Mouse (Mus musculus): ENCODE data around the gene Grk3.
A peak's percentile ranks its signal among the peaks of the same experiment; 100 is the strongest.

The Grk3 gene

DNA sequence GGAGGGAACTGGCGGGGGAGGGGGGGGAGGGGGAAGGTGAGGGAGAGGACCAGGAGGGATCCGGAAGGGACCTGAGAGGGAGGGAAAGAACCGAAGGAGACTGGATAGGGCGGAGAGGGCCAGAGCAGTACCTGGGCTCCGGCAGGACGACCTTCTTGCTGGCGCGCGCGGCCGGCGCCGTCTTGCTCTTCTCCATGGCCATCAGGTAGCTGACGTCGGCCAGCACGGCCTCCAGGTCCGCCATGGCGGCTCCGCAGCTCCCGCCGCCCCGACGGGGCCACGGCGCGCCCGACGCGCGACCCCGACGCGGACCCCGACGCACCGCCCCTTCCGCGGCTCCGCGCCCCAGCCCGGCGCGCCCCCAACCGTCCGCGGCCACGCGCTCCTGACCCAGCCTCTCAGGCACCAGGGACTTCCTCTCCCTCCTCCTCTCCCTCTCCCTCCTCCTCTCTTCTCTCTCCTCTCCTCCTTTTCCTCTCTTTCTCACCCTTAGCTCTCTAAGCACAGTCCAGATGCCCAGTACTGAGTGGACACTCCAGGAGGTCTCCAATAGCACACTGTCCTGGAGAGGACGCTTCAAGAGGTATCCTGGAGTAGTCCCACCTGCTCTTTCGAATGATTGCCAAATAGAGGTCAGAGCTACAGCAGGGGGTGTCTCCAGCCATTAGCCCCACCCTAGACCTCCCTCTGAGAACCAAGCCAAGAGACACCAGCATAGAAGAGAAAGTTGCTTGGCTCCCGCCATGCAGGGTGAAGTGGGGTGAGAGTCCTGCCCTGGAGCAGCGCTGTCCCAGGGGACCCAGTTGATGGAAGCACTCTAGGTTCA is at the start of gene Grk3:
Grk3 (minus strand) TSS at position 556 of the 826 bp plus-strand sequence.
- DNase-seq (ENCODE audit: low spot score), result peak; percentile 72

DNA sequence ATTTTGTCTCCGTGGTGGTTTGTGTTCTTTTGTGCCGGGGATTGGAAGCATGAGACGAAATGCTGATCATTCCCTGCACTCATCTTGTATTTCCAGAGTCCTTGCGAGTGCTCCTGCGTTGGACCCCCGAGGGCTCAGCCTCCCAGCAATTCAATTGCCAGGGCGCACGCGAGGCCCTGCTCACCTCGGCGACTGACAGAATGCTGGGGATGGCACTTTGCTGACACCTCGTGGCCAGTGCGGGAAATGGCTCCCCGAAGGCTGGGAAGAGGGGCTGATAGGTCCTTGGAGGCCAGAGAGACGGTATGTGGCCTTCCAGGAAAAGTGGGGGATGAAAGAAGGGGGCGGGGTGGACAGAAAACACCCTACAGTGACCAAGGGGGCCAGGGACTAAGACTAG is 38.7 kb upstream of the Grk3 start:
- DNase-seq (ENCODE audit: low spot score), result peak; percentile 88

DNA sequence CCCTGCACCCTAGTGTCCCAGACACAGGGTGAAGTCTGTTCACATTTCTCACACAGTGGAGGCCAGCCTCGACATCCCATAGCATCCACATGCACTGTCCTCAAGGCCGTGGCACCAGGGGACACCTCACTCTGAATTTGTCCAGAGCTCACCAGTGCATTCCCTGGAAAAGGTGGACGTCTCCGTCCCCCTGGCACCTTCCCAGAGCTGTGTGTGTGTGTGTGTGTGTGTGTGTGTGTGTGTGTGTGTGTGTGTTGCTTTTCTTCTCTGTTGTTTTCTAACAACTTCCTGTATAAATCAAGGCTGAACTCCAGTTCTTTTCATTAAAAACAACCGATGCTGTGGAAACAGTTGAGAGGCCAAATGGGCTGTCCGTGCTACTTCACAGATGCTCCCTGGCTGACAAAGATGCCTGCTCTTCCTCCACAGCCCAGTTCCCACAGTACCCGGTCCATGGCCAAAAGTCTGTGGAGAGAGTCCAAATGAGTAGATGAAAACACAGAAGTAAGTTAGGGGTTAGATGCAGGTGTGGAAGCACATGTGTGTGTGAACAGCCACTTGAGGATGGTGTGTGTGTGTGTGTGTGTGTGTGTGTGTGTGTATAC is 35.1 kb upstream of the Grk3 start:
- no peak for DNase-seq (ENCODE audit: low spot score)

DNA sequence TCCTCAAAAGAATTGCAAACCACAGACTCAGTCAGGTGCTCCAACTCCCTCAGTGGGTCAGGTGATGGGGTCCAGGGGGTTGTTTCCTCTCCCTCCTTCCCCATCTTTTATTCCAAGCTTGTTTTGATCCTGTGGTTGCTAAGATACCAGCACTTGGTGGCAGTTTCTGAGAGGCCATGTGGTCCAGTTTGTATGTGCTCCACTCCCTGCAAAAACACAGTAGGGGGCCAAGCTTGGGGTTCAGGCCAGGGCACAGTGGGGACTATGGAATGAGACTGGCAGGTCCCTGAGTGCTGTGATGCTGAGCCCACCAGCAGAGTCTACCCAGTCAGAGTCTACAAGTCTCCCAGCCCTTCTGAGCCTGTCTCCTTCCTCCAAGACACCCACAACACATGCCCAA is 34.3 kb upstream of the Grk3 start:
- no peak for DNase-seq (ENCODE audit: low spot score)

DNA sequence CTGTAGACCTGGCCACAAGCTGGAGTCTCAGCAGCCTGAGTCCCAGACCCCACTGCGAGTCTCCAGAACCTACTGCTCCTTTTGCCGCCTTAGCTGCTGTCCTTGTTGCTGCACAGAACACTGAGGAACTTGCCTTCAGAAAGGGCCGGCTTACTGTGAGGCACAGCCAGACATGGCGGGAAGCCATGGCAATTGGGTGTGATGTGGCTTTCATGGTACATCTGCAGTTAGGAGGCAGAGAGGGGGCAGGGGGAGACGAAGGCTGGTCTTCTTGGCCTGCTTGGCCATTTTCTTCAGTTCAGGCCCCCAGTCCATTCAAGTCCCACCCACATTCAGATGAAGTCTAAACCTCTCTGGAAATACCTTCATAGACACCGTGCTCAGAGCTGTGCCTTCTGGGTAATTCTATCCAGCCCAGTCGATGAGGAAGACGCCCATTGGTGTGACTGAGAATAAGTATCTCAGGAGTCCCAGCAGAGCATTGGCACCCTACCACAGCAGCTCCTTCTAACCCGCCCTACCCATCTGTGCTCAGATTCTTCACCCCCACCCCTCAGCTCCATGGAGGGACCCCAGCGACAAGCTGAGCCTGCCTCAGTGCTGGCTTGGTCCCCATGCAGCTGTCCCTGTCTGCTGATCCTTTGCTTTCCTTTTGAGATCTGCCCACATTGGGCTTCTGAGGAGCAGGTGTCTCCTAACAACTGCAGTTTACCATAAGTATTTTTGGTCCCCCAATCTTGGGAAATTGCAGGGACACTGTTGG is 30.1 kb upstream of the Grk3 start:
- no peak for DNase-seq (ENCODE audit: low spot score)

DNA sequence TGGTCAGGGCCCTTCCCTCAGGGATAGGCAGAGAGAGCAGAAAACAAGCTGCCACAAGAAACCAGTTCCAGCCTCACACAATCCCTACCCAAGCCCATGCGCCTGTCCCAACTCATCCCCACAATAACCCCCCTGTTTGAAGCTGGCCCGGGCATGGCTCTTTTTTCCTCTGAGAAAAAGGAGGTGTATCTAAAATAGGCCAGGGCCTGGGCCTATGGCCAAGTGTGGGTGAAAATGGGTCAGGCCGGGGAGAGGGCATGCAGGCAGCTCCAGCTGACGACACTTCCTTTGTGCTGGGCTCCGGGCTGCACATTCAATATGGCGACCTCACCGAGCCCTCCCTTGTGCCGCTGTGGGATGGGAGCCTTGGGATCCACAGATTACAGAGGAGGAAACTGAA is 27.9 kb upstream of the Grk3 start:
- DNase-seq (ENCODE audit: low spot score), result no peak

DNA sequence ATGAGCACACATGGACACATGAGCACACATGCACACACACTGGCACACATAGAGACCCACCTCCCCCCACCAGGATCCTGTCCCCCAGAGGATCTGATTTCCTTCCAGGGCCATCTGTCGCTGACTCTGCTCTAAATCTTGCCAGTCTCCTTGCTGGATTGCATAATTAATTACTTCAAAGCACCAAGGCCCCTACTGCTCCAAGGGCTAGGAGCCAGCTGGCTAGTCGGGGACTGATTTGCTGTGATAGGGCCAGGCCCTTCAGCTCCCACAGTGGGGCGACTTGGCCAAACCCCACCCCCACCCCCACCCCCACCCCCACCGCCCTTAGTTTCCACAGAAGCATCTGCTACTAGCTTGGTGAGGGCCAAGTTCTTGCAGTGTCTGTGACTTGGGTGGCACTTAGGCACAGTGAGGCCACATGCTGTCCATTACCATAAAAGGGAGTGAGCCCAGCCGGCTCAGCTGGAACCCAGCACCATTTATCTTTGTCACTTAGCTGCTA is 26.0 kb upstream of the Grk3 start:
- DNase-seq (ENCODE audit: low spot score), result peak; percentile 72

DNA sequence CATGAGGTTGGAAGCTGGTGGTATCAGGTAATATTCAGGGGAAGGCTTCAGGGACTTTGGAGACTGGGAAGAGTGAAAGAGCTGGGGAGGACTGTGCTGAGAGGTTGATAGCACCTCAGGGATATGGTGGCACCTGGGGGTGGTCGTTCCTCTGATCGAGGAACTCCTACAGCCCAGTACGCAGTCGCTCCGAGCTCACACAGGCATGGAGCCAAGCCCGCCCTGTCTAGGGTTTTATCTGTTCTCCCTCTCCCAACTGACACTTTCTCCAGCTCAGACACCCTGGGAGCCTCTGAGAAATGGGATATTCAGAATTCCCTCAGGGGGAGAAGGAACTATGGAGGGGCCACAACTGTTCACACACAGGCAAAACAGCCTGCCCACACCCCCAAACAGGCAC is 25.2 kb upstream of the Grk3 start:
- no peak for DNase-seq (ENCODE audit: low spot score)

DNA sequence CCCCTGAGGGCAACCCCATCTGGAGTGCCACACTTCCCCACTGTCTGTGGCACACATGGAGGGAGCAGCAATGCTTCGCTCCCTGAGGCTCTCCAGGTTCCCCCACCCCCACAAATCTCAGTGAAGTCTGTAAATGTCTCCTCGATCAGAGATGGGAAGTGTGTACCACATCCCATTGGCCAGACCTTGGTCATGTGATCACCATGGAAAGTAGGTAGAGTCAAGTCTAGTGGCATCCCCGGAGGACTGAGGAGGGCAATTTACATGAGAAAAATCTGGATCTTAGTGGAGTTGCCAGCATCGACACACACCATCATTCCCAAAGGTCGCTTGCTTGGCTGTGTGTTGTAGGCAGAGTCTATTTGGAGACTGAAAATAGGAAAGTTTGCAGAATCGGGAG is 23.0 kb upstream of the Grk3 start:
- DNase-seq (ENCODE audit: low spot score), result no peak

DNA sequence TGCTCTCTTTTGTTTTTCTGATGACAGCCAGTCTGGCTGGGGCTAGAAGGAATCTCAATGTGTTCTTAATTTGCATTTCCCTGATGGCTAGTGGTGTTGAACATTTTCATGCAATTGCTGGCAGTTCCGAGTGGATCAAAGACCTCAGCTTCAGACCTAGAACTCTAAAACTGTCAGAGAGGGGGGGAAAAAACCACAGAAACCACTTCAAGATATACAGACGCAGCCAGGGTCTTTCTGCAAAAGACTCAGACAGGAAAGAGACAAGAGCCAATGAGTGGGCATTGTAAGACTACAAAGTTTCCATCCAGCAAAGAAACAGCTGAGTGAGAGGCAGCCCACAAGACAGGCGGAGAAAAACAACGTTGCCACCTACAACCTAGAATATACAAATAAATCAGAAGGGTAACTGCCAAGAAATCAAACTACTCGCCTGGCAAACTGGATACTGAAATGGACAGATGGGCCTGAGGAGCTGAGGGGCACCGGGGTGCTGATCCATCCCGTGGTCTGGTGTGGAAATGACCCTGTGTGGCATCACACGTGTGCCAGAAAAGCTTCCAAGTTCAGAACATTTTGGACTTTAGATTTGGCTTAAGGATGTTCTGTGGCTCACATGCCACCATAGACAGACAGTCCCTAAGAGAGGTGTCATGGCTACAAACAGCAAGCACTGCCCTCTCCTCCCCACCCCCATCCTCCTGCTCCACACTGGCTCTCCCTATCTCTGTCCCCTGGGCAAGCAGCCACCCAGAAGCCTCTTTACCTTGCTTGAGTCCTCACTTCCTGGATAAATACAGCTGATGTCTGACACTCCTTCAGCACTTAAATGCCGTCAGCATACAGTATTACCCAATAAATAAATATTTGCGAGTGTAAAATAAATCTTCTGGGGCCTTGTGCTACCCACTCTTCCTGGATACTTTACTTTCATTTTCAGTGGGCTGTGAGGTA is 19.8 kb upstream of the Grk3 start:
- DNase-seq (ENCODE audit: low spot score), result no peak

DNA sequence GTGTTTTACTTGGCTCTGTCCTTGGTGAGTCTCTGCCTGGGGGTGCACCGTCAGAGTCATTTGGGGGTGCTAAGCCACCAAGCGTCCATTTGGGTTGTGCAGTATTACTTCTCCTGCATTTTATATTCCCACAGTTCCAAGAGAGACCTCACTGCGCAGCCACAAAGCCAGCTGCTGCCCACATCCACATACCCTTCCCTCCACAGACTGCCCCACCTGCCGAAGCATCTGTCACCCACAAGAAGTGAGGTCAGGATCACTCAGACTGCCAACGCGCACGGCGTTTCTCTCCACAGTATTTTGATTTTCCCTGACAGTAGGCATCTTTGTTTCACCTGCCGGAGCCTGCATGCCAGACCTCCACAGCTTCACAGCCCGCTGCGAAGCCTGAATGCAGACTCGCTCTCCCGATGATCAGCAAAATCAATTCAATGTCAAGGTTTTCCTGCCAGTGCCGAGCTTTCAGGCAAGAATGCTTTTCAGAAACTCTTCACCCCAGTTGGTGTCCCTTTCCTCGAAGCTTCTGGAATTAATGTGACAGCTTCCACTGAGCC is 15.7 kb upstream of the Grk3 start:
- DNase-seq (ENCODE audit: low spot score), result no peak

DNA sequence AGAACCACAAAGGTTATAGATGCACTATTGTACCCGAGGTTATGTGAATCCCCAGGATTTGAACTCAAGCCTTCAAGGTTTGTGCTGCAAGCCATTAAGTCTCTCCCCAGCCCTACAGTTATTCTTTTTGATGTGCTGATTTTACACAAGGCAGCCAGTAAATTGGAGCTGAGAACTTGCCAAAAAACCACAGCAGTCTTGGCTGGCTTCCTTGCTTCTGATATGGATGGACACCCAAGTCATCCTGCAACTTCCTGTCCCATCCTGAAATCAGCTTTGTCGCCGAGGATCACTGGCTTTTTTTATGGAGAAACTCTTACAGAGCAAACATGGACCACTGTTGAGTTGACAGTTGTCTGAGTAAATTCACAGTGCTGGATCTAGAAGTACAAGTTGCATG is 14.5 kb upstream of the Grk3 start:
- no peak for DNase-seq (ENCODE audit: low spot score)

DNA sequence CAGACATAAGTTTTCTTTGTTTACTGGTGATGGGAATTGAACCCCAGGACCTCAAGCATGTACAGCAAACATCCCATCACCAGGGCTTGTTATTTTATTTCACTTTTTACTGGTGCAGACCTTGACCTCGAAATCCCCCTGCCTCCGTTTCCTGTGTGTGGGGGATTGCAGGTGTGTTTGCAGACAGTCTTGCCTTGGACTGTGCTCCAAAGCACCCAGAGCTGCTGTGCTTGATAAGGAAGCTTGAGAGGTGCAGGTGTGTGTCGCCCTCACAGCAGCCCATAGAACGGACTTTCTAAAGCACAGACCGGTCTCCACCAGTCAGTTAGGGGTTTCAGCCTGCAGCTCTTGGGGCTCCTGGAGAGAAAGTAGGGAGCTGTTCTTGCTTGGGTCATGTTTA is 11.1 kb upstream of the Grk3 start:
- DNase-seq (ENCODE audit: low spot score), result no peak

DNA sequence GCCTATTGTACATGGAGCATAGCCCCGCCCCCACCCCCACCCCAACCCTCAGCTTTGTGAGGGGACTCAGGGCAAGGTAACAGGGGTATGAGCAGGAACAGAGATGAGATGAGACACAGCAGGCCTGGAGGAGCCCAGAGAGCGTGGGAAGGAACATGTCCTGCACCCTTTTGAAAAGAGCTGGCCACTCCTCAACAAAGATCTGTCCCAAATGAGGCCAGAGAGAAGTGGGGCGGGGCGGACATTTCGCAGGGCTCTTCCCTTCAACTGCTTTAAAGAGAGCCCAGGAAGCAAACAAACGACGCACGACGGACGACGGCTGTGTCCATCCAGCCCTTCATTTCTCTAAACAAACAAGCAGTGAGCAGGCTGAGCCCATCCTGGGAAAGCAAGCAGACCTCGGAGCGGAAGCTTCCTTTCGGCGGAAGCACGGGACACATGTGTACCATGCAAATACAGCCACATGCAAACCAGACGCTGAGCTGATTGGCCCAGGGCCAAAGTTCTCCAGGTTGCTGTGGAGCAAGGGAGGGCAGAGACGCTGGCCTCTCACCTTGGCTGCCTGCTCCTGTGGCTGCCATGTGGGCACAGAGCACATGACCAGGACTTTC is 8.7 kb upstream of the Grk3 start:
- DNase-seq (ENCODE audit: low spot score), result peak; percentile 35

DNA sequence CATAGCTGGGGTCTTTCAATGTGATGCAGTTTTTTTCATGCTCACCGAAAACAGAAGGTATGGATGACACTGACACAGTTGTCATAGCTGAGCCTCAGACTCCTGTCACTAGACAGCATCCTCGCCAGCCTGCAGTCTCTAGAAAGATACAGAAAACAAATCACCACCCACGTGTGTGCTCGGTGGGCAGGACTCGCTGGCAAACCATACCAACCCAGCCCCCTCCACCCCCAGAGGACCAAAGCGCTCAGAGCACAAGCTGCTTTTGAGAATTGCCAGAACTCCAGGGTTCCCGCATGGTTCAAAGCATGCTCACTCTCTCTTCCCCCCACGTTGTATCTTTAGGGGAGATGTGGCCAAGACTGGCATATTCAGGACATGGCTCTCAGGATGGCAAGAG is 2.6 kb upstream of the Grk3 start:
- DNase-seq (ENCODE audit: low spot score), result no peak

DNA sequence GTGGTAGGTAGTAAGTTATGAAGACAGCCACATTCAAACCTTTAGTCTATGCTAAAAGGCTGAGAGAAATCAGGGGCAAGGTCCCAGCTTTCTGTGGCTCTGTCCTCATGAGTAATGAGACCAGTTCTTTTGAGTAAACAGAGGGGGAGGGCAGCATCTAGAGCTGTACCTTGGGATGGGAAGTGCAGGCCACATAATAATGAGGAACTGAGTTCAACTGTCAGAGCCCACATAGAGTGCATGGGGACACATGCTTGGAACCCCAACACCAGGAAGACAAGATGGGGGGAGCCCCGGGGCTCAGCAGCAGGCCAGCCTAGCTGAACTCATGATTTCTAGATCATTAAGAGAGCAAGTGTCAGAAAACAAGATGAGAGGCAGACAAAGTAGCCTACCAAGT is 1.4 kb upstream of the Grk3 start:
- no peak for DNase-seq (ENCODE audit: low spot score)

DNA sequence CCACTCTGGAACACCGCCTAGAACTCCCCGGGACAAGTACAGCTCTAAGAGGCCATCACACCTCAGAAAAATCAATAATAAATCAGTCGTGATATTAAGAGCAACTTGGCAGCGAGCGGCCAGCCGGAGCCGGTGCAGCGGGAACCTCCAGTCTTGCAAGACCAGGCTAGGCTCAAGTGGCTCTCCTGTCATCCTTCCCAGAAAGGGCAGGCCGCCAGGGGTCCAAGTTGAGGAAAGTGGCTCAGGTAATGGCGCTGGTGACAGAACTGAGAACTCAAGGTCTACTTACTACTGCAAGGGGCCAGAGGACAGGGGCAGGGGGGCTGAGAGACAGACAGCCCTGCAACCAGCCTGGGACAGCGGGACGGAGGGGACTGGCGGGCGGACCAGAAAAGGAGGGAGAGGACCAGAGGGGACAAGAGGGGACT is 769 bp downstream of the Grk3 start:
- peak; percentile 46 for DNase-seq (ENCODE audit: low spot score)

DNA sequence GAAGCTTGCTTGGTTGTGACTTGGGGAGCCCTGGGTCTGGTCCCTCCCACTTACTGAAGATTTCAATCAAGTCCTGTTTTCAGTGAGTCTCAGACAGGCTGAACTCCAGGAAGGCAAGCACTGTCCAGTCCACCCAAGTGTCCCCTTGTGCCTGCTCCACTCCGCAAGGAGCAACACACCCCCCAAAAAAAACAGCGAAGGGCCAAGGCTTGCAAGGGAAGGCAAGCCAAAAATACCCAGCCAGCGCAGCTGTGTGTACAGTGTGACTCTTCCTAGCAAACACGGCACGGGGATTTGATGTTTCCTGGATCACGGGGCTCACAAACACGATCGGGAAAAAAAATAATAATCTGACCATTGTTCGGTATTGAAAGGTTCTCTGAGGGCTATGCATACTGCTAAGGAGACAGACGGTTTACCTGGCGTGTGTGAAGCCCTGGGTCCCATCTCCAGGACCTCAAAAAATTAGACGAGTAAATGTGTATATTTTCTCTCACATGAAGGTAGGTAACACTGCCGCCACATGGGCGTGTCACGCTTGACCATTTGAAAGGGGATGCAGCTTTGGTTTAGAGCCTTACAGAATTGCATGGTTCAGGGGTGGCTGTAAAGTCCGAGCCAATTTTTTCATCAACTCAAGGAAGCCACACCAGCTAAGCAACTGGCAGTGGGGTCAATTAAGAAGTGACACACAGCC is 1.3 kb downstream of the Grk3 start:
- DNase-seq (ENCODE audit: low spot score), result peak; percentile 18

DNA sequence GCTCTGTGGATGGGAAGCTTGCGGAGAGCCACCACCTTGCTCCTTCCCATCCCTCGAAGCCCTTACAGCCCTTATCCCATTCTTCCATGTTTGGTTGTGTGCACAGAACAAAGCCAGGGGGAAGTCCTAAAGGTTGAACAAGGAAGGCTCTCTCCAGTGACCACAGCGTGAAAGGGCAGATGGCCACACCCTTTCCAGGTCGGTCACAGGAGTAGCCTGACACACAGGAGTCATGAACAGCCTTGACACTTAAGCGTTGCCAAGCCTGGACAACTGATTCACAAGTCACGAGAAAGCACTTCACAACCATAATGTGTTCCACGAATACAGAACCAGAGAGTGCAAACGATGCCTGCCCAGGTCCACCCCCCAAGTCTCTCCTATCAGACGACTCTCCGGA is 3.7 kb downstream of the Grk3 start:
- DNase-seq (ENCODE audit: low spot score), result no peak

DNA sequence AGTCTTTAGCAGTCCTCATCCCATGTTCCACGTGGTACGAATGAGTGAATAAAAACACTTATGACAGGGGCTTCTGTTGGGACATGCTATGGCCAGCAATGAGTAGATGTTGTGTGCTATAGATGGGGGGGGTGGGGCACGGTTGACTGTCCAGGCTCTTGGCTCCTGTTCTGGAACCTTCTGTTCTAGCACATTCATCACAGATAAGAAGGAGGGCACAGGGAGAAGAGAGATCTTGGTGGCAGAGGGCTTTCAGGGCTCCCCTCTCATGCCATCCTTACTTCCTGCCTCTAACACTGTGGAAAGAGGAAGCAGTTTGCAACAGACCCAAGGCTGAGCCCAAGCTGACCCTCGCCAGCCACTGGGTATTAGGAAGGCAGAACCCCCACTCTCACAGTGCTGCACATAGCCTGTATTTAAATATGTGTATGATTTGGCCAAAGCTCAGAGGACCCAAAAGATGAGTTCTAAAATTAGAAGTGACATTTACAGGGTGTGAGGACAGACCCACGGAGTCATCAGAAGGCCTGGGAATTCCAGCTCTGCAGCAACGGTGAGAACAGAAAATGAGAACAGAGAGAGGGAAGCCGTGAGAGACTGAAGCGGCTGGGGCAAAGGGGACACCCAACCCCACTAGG is 6.3 kb downstream of the Grk3 start:
- DNase-seq (ENCODE audit: low spot score), result no peak
